Mouse (Mus musculus) myocyte (in vitro differentiated cells): ENCODE data around the gene Gm10203.
A peak's percentile ranks its signal among the peaks of the same experiment; 100 is the strongest.

Experiments used
- MAX ChIP-seq: IDR thresholded peaks from one replicate; pipeline ENCODE4 v1.6.1; 2011; ENCODE audit warnings: low read depth, mild to moderate bottlenecking, control low read depth
- MYOD1 ChIP-seq, 3 experiments: IDR thresholded peaks; one replicate each; pipeline ENCODE4 v1.6.1; 2011; ENCODE audit warnings: control low read depth in 2 of 3, low read depth in 2 of 3, mild to moderate bottlenecking in 2 of 3, moderate library complexity in 1 of 3; ENCODE audit not compliant: insufficient read length in 2 of 3, control insufficient read depth in 1 of 3
- MYOG ChIP-seq, 3 experiments: IDR thresholded peaks; one replicate each; pipeline ENCODE4 v1.6.1; 2011; ENCODE audit warnings: control low read depth in 2 of 3, low read depth in 2 of 3, mild to moderate bottlenecking in 2 of 3; ENCODE audit not compliant: insufficient read length in 2 of 3, control insufficient read depth in 1 of 3, insufficient read depth in 1 of 3
- POLR2A ChIP-seq: IDR thresholded peaks from one replicate; pipeline ENCODE4 v1.6.1; 2011; ENCODE audit warnings: low read depth, mild to moderate bottlenecking, control low read depth, moderate library complexity; ENCODE audit not compliant: insufficient read length
- POLR2AphosphoS2 ChIP-seq: IDR thresholded peaks from one replicate; pipeline ENCODE4 v1.6.1; 2011; ENCODE audit warnings: low read depth, control low read depth; ENCODE audit not compliant: insufficient read length
- REST ChIP-seq: IDR thresholded peaks from one replicate; pipeline ENCODE4 v1.6.1; 2011; ENCODE audit warnings: mild to moderate bottlenecking, control low read depth, moderate library complexity; ENCODE audit not compliant: insufficient read depth, insufficient read length
- TCF3 ChIP-seq: IDR thresholded peaks from one replicate; pipeline ENCODE4 v1.6.1; 2011; ENCODE audit warnings: low read depth, control low read depth; ENCODE audit not compliant: insufficient read length
- USF1 ChIP-seq: IDR thresholded peaks from one replicate; pipeline ENCODE4 v1.6.1; 2011; ENCODE audit warnings: low read depth, mild to moderate bottlenecking, control low read depth, moderate library complexity

GRCm38 (mm10) chr6:149101076-149101942 is 28.7 kb upstream of the Gm10203 start, which contains the start of gene Dennd5b:
- TF ChIP-seq POLR2A (peak; percentile 53), USF1 (no peak), TCF3 (no peak), MYOG (IDR thresholded peaks at IDR 0.05; ENCODE audit: control insufficient read depth in 1 of 3, insufficient read depth in 1 of 3, insufficient read length in 2 of 3, low read depth in 2 of 3) (no peak), POLR2AphosphoS2 (no peak), MYOD1 (IDR thresholded peaks at IDR 0.05; ENCODE audit: control insufficient read depth in 1 of 3, insufficient read length in 2 of 3, low read depth in 2 of 3) (peak in 1 of 3 experiments; percentile 13), MAX (no peak), REST (no peak)
